Mouse (Mus musculus): ENCODE measurements at regions not wholly inside any gene's neighbourhood (a gene's known extent, or its start where the extent isn't known, plus 50 kb on each side); places are given as distances from the start of the nearest gene placed in this dataset.
A peak's percentile ranks its signal among the peaks of the same experiment; 100 is the strongest.

- peak; percentile 69 for DNase-seq
Observed at GRCm38 (mm10) chr4:127862875-127863274, 107.9 kb downstream of the CK137956 start.

GRCm38 (mm10) chr4:127861319-127862117 is 109.2 kb downstream of the CK137956 start:
- DNase-seq, result peak; percentile 80

GRCm38 (mm10) chr4:127860271-127860670 is 110.5 kb downstream of the CK137956 start:
- peak; percentile 80 for DNase-seq

- peak; percentile 68 for DNase-seq
Observed at GRCm38 (mm10) chr4:127859505-127859904, 111.2 kb downstream of the CK137956 start.

- DNase-seq, result peak; percentile 67
Observed at GRCm38 (mm10) chr4:127858566-127858965, 112.2 kb downstream of the CK137956 start.

- no peak for DNase-seq
Observed at GRCm38 (mm10) chr4:127855836-127856235, 114.9 kb downstream of the CK137956 start.

- peak; percentile 54 for DNase-seq
Observed at GRCm38 (mm10) chr4:127854776-127855409, 115.9 kb downstream of the CK137956 start.

GRCm38 (mm10) chr4:127849306-127849705 is 121.4 kb downstream of the CK137956 start:
- DNase-seq, result no peak

- DNase-seq, result no peak
Observed at GRCm38 (mm10) chr4:127846321-127846720, 124.4 kb downstream of the CK137956 start.

GRCm38 (mm10) chr4:127843421-127843820 is 127.3 kb downstream of the CK137956 start:
- DNase-seq, result no peak

- DNase-seq, result no peak
Observed at GRCm38 (mm10) chr4:127833668-127834067, 137.1 kb downstream of the CK137956 start.

- no peak for DNase-seq
Observed at GRCm38 (mm10) chr4:127826988-127827387, 143.8 kb downstream of the CK137956 start.

GRCm38 (mm10) chr4:127819501-127819900 is 151.2 kb downstream of the CK137956 start:
- no peak for DNase-seq

- DNase-seq, result no peak
Observed at GRCm38 (mm10) chr4:127819009-127819408, 151.7 kb downstream of the CK137956 start.

GRCm38 (mm10) chr4:127814631-127815030 is 156.1 kb downstream of the CK137956 start:
- no peak for DNase-seq

GRCm38 (mm10) chr4:127812047-127812545 is 158.7 kb downstream of the CK137956 start:
- DNase-seq, result peak; percentile 45

- peak; percentile 39 for DNase-seq
Observed at GRCm38 (mm10) chr4:127810899-127811510, 159.7 kb downstream of the CK137956 start.

- peak; percentile 75 for DNase-seq
Observed at GRCm38 (mm10) chr4:127809006-127809405, 161.7 kb downstream of the CK137956 start.

GRCm38 (mm10) chr4:127789206-127789605 is 181.5 kb downstream of the CK137956 start:
- DNase-seq, result peak; percentile 72

- no peak for DNase-seq
Observed at GRCm38 (mm10) chr4:127785786-127786185, 185.0 kb downstream of the CK137956 start.

GRCm38 (mm10) chr4:127771966-127772500 is 198.7 kb downstream of the CK137956 start:
- no peak for DNase-seq

- DNase-seq, result no peak
Observed at GRCm38 (mm10) chr4:127763736-127764135, 207.0 kb downstream of the CK137956 start.

- DNase-seq, result no peak
Observed at GRCm38 (mm10) chr4:127758961-127759360, 211.8 kb downstream of the CK137956 start.

All from heart, adult 11 months (tissue).